In genomic region chr8:48206922-48207321, GRCm38 (mm10) we compare ENCODE assay signal across 16 mouse cellular contexts.
A peak's percentile ranks its signal among the peaks of the same experiment; 100 is the strongest.
DNase-seq lines count a peak whose midpoint lies in the region; ATAC-seq and TF ChIP-seq lines count a peak whose summit lies in the region.
"Had no signal": no experiment of that assay in that cellular context is flagged by ENCODE, and none has a peak within 500 bp of the region (broad histone marks: within the 10 kb centered on the region; RNA-seq: fewer than 3 reads in every experiment).

No protein-coding gene starts in this region.

- peak; percentile 61 for DNase-seq in hindbrain, postnatal 0 days (ENCODE audit: low spot score)
- DNase-seq in lung, postnatal 0 days (ENCODE audit: low spot score): no peak
- no peak for DNase-seq in lung, postnatal 14 days
- DNase-seq in ES-E14 (ENCODE audit: low read depth, low spot score): no peak
- DNase-seq in urinary bladder, postnatal 14 days (ENCODE audit: low spot score): no peak
- DNase-seq: cerebellum, adult 18-20 months; lung, postnatal 10 days; thymus, postnatal 36 days had no signal

- in situ Hi-C loops in ES-E14 (cut with MboI; ENCODE audit: low sequenced_read_pairs in 2 of 2, unreplicated experiment in 2 of 2): no loop called here

- H3K27me3 ChIP-seq in hindbrain, postnatal 0 days (ENCODE audit: insufficient read depth, low read length): no peaks in the 10 kb centered on the region
- H3K27me3 ChIP-seq in hindbrain, embryonic 16.5 days (replicated peaks; ENCODE audit: control insufficient read depth, insufficient read depth, low read length): no peaks in the 10 kb centered on the region
- no peaks in the 10 kb centered on the region for H3K27me3 ChIP-seq in lung, postnatal 0 days (replicated peaks; ENCODE audit: insufficient read depth, low read length)
- H3K27me3 ChIP-seq: CH12.LX; heart, embryonic 12.5 days; hindbrain, embryonic 12.5 days; midbrain, embryonic 15.5 days; neural tube, embryonic 13.5 days had no signal

- no peak overlapping the region for H3K4me2 ChIP-seq in hindbrain, postnatal 0 days (ENCODE audit: low read depth, low read length)
- H3K4me2 ChIP-seq in hindbrain, embryonic 16.5 days (ENCODE audit: low read length): no peak overlapping the region
- no peak overlapping the region for H3K4me2 ChIP-seq in lung, postnatal 0 days (replicated peaks; ENCODE audit: low read depth, low read length)
- H3K4me2 ChIP-seq: heart, embryonic 12.5 days; hindbrain, embryonic 12.5 days; midbrain, embryonic 15.5 days; neural tube, embryonic 13.5 days had no signal

- 60% methylated on average over 8 of the region's 8 CpGs for WGBS in hindbrain, postnatal 0 days
- WGBS in hindbrain, embryonic 16.5 days: 56% methylated on average over 8 of the region's 8 CpGs
- WGBS in lung, postnatal 0 days: 61% methylated on average over 8 of the region's 8 CpGs

- no peak for TF ChIP-seq EP300 in lung, postnatal 0 days (IDR thresholded peaks at IDR 0.05)

- H3K27ac ChIP-seq in hindbrain, postnatal 0 days: no peak overlapping the region
- H3K27ac ChIP-seq in hindbrain, embryonic 16.5 days (ENCODE audit: low read depth, low read length): no peak overlapping the region
- H3K27ac ChIP-seq in lung, postnatal 0 days (ENCODE audit: low read length): no peak overlapping the region
- no peak overlapping the region for H3K27ac ChIP-seq in ES-E14 (ENCODE audit: insufficient read depth, low read depth, low read length, poor library complexity, severe bottlenecking)
- H3K27ac ChIP-seq in cortical plate, adult 2 months (ENCODE audit: insufficient read depth, low read length): no peak overlapping the region
- H3K27ac ChIP-seq: hindbrain, embryonic 12.5 days; midbrain, embryonic 15.5 days; neural tube, embryonic 13.5 days had no signal

- H3K4me1 ChIP-seq in hindbrain, postnatal 0 days (ENCODE audit: insufficient read depth, low read length): no peaks in the 10 kb centered on the region
- H3K4me1 ChIP-seq in hindbrain, embryonic 16.5 days (ENCODE audit: control insufficient read depth, insufficient read depth, low read depth, low read length): peaks cover 4% of the 10 kb centered on the region
- H3K4me1 ChIP-seq in lung, postnatal 0 days (ENCODE audit: insufficient read depth, low read depth, low read length): no peaks in the 10 kb centered on the region
- H3K4me1 ChIP-seq in ES-E14 (ENCODE audit: control insufficient read depth in 2 of 2, insufficient read depth in 2 of 2, low read length in 2 of 2, poor library complexity in 1 of 2): peaks cover 0 to 14% of the 10 kb centered on the region in 2 experiments; a peak in 2 of 4 replicates
- no peaks in the 10 kb centered on the region for H3K4me1 ChIP-seq in cortical plate, adult 2 months (ENCODE audit: control insufficient read depth, insufficient read depth, low read length)
- H3K4me1 ChIP-seq: heart, embryonic 12.5 days had no signal

- H3K36me3 ChIP-seq in hindbrain, postnatal 0 days (ENCODE audit: insufficient read depth, low read length): no peaks in the 10 kb centered on the region
- no peaks in the 10 kb centered on the region for H3K36me3 ChIP-seq in hindbrain, embryonic 16.5 days (ENCODE audit: control insufficient read depth, insufficient read depth, low read length)
- H3K36me3 ChIP-seq in lung, postnatal 0 days (ENCODE audit: insufficient read depth, low read length): no peaks in the 10 kb centered on the region
- H3K36me3 ChIP-seq in ES-E14 (ENCODE audit: control insufficient read depth, insufficient read depth, low read length, poor library complexity, severe bottlenecking): no peaks in the 10 kb centered on the region
- H3K36me3 ChIP-seq: heart, embryonic 12.5 days; hindbrain, embryonic 12.5 days; midbrain, embryonic 15.5 days; neural tube, embryonic 13.5 days had no signal

- no peaks in the 10 kb centered on the region for H3K9me3 ChIP-seq in hindbrain, postnatal 0 days (ENCODE audit: low read length)
- H3K9me3 ChIP-seq in hindbrain, embryonic 16.5 days (ENCODE audit: control insufficient read depth, low read length): no peaks in the 10 kb centered on the region
- no peaks in the 10 kb centered on the region for H3K9me3 ChIP-seq in lung, postnatal 0 days (ENCODE audit: low read length)
- H3K9me3 ChIP-seq in ES-E14 (ENCODE audit: control insufficient read depth, insufficient read depth, low read depth, low read length): no peaks in the 10 kb centered on the region
- H3K9me3 ChIP-seq: heart, embryonic 12.5 days; hindbrain, embryonic 12.5 days; midbrain, embryonic 15.5 days; neural tube, embryonic 13.5 days had no signal

- H3K4me3 ChIP-seq in hindbrain, postnatal 0 days (ENCODE audit: low read length): no peak overlapping the region
- no peak overlapping the region for H3K4me3 ChIP-seq in hindbrain, embryonic 16.5 days (ENCODE audit: low read length)
- no peak overlapping the region for H3K4me3 ChIP-seq in lung, postnatal 0 days (ENCODE audit: low read depth, low read length)
- no peak overlapping the region for H3K4me3 ChIP-seq in ES-E14 (ENCODE audit: insufficient read depth in 1 of 2, low read depth in 1 of 2, low read length in 2 of 2, poor library complexity in 1 of 2, severe bottlenecking in 1 of 2)
- no peak overlapping the region for H3K4me3 ChIP-seq in cortical plate, adult 2 months (ENCODE audit: insufficient read depth, low read length)
- H3K4me3 ChIP-seq: erythroblast, embryonic 14.5 days; heart, embryonic 12.5 days; hindbrain, embryonic 12.5 days; midbrain, embryonic 15.5 days; neural tube, embryonic 13.5 days had no signal

- H3K9ac ChIP-seq in hindbrain, postnatal 0 days (replicated peaks; ENCODE audit: low read length): no peak overlapping the region
- H3K9ac ChIP-seq in hindbrain, embryonic 16.5 days (ENCODE audit: low read depth, low read length): no peak overlapping the region
- no peak overlapping the region for H3K9ac ChIP-seq in lung, postnatal 0 days (replicated peaks; ENCODE audit: low read depth)
- H3K9ac ChIP-seq in ES-E14 (ENCODE audit: insufficient read depth, low read depth, low read length, poor library complexity, severe bottlenecking): 0 out of 2 replicates have a peak overlapping the region, but pooled peaks have one; percentile 21
- H3K9ac ChIP-seq: heart, embryonic 12.5 days; hindbrain, embryonic 12.5 days; midbrain, embryonic 15.5 days; neural tube, embryonic 13.5 days had no signal

- no peak for TF ChIP-seq POLR2A in cortical plate, adult 2 months (IDR thresholded peaks at IDR 0.05; ENCODE audit: extremely low read depth, insufficient read depth, low read length)

- no peak for ATAC-seq in hindbrain, postnatal 0 days
- ATAC-seq in hindbrain, embryonic 16.5 days: no peak
- ATAC-seq in lung, postnatal 0 days: no peak
- ATAC-seq: midbrain, embryonic 15.5 days had no signal

- peak; percentile 60 for TF ChIP-seq CTCF in hindbrain, postnatal 0 days (IDR thresholded peaks at IDR 0.05; ENCODE audit: low read depth)
- peak; percentile 21; the same call in 1 of the 2 replicates for TF ChIP-seq CTCF in lung, postnatal 0 days (IDR thresholded peaks at IDR 0.05)
- TF ChIP-seq CTCF in cortical plate, adult 2 months (IDR thresholded peaks at IDR 0.05; ENCODE audit: extremely low read depth, insufficient read depth, low read length): 0 out of 2 replicates have a peak, but pooled peaks have one; percentile 15

TF ChIP-seq in ES-E14, 5 proteins besides CTCF, POLR2A, EP300 and RAD21:
- TF ChIP-seq CHD2 (IDR thresholded peaks at IDR 0.05; ENCODE audit: low read depth, low read length) (no peak), ZNF384 (IDR thresholded peaks at IDR 0.05; ENCODE audit: low read depth, low read length) (no peak), HCFC1 (IDR thresholded peaks at IDR 0.05; ENCODE audit: borderline replicate concordance, insufficient read depth, low read length) (no peak), ZC3H11A (IDR thresholded peaks at IDR 0.05; ENCODE audit: borderline replicate concordance, low read depth, low read length) (no peak), MAFK (IDR thresholded peaks at IDR 0.05; ENCODE audit: insufficient read depth, low read depth, low read length) (no peak)
